Mouse (Mus musculus): Measurements from ENCODE around the gene Gm3854.

DNA sequence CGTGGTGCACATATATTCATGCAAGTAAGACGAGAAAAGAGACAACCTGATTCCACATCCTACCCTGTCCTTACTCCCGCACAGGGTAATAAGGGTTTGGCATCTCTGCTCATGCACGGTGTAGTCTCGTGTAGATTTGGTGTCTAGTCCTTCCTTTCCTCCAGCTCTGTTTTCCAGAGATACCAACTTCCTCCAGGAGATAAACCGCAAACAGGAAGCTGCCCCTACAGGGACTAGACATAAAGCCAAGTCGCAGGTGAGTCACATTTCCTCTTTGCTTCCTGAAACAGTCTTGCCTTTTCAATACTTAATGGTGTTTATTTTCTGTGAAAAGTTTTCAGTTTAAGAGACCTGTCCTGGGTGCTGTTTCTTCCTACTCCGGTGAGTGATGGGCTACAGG is 40.5 kb downstream of the Gm3854 start:
- TF ChIP-seq CTCF (IDR thresholded peaks at IDR 0.05; ENCODE audit: control insufficient read depth, insufficient read depth, insufficient read length) (no peak), CEBPB (IDR thresholded peaks at IDR 0.05; ENCODE audit: low read depth) (no peak), MAX (IDR thresholded peaks at IDR 0.05) (no peak), USF1 (IDR thresholded peaks at IDR 0.05; ENCODE audit: low read depth) (no peak), MYOG (IDR thresholded peaks at IDR 0.05; ENCODE audit: control insufficient read depth, extremely low read depth, insufficient read length) (no peak)
